Mouse (Mus musculus): ENCODE data around the gene AU022751. TPM values are rescaled to one million over a fixed set of nuclear protein-coding genes. Genes with fewer than 3 reads are reported as not detected.

The AU022751 gene
- not detected for polyA plus RNA-seq (2014; fragmentation: Illumina TruSeq; extraction: RNeasy Lipid Tissue Mini Kit (QIAGEN cat#74804); ENCODE audit: low read depth, low replicate concordance)

GRCm38 (mm10) chrX:6082954-6083680 is at the start of gene AU022751:
Gene AU022751 (minus strand): TSS chrX:6083419.

GRCm38 (mm10) chrX:6047066-6047935 is 35.9 kb downstream of the AU022751 start, which contains the start of gene Nudt11:
Gene Nudt11 (plus strand): TSS chrX:6047453.

Other genes starting within 250 kb of the AU022751 start
- 6.1 TPM for gene Nudt11, start 36.0 kb downstream of the AU022751 start, polyA plus RNA-seq (2014; fragmentation: Illumina TruSeq; extraction: RNeasy Lipid Tissue Mini Kit (QIAGEN cat#74804); ENCODE audit: low read depth, low replicate concordance)
- gene Nudt10, start 89.6 kb upstream of the AU022751 start, polyA plus RNA-seq (2014; fragmentation: Illumina TruSeq; extraction: RNeasy Lipid Tissue Mini Kit (QIAGEN cat#74804); ENCODE audit: low read depth, low replicate concordance), result 6.5 TPM
- 1.6 TPM for gene Bmp15, start 237.3 kb upstream of the AU022751 start, polyA plus RNA-seq (2014; fragmentation: Illumina TruSeq; extraction: RNeasy Lipid Tissue Mini Kit (QIAGEN cat#74804); ENCODE audit: low read depth, low replicate concordance)